Mouse (Mus musculus): Measurements from ENCODE around the gene Scgb2b7. TPM values are rescaled to one million over a fixed set of nuclear protein-coding genes. Genes with fewer than 3 reads are reported as not detected.
"Not testable (repeated sequence)": the region's sequence is repeated elsewhere in the genome, so short reads cannot be mapped to it uniquely, and the experiment has no call there.

The Scgb2b7 gene
- not detected in 2 replicates for polyA plus RNA-seq (2015; fragmentation: Nextera tagmentation; extraction: Ambion mirVana)

GRCm38 (mm10) chr7:31705657-31706056 lies at the start of gene Scgb2b7:
TSS of gene Scgb2b7 (minus strand) at chr7:31705757.
- not testable (repeated sequence) for H3K4me3 ChIP-seq (ENCODE audit: low read depth, low read length); H3K9ac ChIP-seq (ENCODE audit: low read depth, low read length); H3K4me2 ChIP-seq (ENCODE audit: low read length); H3K9me3 ChIP-seq (replicated peaks; ENCODE audit: control insufficient read depth, low read length, poor library complexity, severe bottlenecking); H3K27ac ChIP-seq (ENCODE audit: low read length); H3K36me3 ChIP-seq (ENCODE audit: control insufficient read depth, insufficient read depth, low read length); ATAC-seq; H3K27me3 ChIP-seq (ENCODE audit: control insufficient read depth, insufficient read depth, low read depth, low read length); H3K4me1 ChIP-seq (ENCODE audit: control insufficient read depth, insufficient read depth, low read length)

GRCm38 (mm10) chr7:31712365-31712764 lies 6.8 kb upstream of the Scgb2b7 start, which contains the start of gene Scgb1b7:
TSS of gene Scgb1b7 (plus strand) at chr7:31712665.
- not testable (repeated sequence) for H3K27me3 ChIP-seq (ENCODE audit: control insufficient read depth, insufficient read depth, low read depth, low read length); H3K4me1 ChIP-seq (ENCODE audit: control insufficient read depth, insufficient read depth, low read length); H3K4me2 ChIP-seq (ENCODE audit: low read length); H3K36me3 ChIP-seq (ENCODE audit: control insufficient read depth, insufficient read depth, low read length); H3K4me3 ChIP-seq (ENCODE audit: low read depth, low read length); ATAC-seq; H3K27ac ChIP-seq (ENCODE audit: low read length); H3K9ac ChIP-seq (ENCODE audit: low read depth, low read length); H3K9me3 ChIP-seq (replicated peaks; ENCODE audit: control insufficient read depth, low read length, poor library complexity, severe bottlenecking)
- WGBS, result 94% methylated on average over 2 of the region's 5 CpGs

Other genes with a start within 250 kb of the Scgb2b7 start
- not detected in 2 replicates for gene Scgb1b7, start 6.9 kb upstream of the Scgb2b7 start, polyA plus RNA-seq (2015; fragmentation: Nextera tagmentation; extraction: Ambion mirVana)

All from midbrain, embryonic 16.5 days (tissue).